Mouse (Mus musculus) forebrain, embryonic 16.5 days (tissue): ENCODE measurements around the gene Aff1. TPM values are rescaled to one million over a fixed set of nuclear protein-coding genes. Genes with fewer than 3 reads are reported as not detected.

ENCODE experiments used
- ATAC-seq: fragments of 200-750 bp; cut with Nextera tagmentation; 2 replicates; pipeline ENCODE4 v1.8.0; 2017; ENCODE audit warnings: mild to moderate bottlenecking, moderate library complexity
- H3K27ac ChIP-seq: fragments of 300-500 bp; sonication (generic); 2 replicates; pipeline ENCODE4 v1.5.1; 2014; ENCODE audit warnings: low read length, control low read depth
- H3K27me3 ChIP-seq: fragments of 300-500 bp; sonication (generic); replicated peaks from 2 replicates; pipeline ENCODE4 v1.6.1; 2014; ENCODE audit warnings: low read length; ENCODE audit not compliant: control insufficient read depth, insufficient read depth
- H3K36me3 ChIP-seq: fragments of 300-500 bp; sonication (generic); 2 replicates; pipeline ENCODE4 v1.6.1; 2014; ENCODE audit not compliant: control insufficient read depth, insufficient read depth
- H3K4me1 ChIP-seq: fragments of 300-500 bp; sonication (generic); replicated peaks from 2 replicates; pipeline ENCODE4 v1.6.1; 2014; ENCODE audit warnings: low read length; ENCODE audit not compliant: control insufficient read depth, insufficient read depth
- H3K4me2 ChIP-seq: fragments of 300-500 bp; sonication (generic); 2 replicates; pipeline ENCODE4 v1.6.1; 2014; ENCODE audit warnings: mild to moderate bottlenecking, low read length, control low read depth
- H3K4me3 ChIP-seq: fragments of 300-500 bp; sonication (generic); replicated peaks from 2 replicates; pipeline ENCODE4 v1.5.1; 2014; ENCODE audit warnings: mild to moderate bottlenecking, low read length, control low read depth
- H3K9ac ChIP-seq: fragments of 300-500 bp; sonication (generic); replicated peaks from 2 replicates; pipeline ENCODE4 v1.6.1; 2014; ENCODE audit warnings: low read depth, low read length, control low read depth
- H3K9me3 ChIP-seq: fragments of 300-500 bp; sonication (generic); 2 replicates; pipeline ENCODE4 v1.6.1; 2016; ENCODE audit warnings: low read length; ENCODE audit not compliant: control insufficient read depth
- WGBS: fragments of 180-500 bp; shearing (Covaris S2); extraction: QIAGEN DNeasy Blood & Tissue Kit; methylation state at CpG from one replicate; pipeline ENCODE4 v1.1.7; 2014; 5-methylcytosine and 5-hydroxymethylcytosine counted together
- polyA plus RNA-seq: library from polyadenylated mRNA; unstranded; fragments of >200 nt; fragmentation: Nextera tagmentation; extraction: Ambion mirVana; gene quantifications from 2 replicates; pipeline ENCODE4 v1.2.1, GENCODE M21; 2015

Aff1 gene
- polyA plus RNA-seq, 1 experiment from 2014 or later: 1.5 TPM

DNA sequence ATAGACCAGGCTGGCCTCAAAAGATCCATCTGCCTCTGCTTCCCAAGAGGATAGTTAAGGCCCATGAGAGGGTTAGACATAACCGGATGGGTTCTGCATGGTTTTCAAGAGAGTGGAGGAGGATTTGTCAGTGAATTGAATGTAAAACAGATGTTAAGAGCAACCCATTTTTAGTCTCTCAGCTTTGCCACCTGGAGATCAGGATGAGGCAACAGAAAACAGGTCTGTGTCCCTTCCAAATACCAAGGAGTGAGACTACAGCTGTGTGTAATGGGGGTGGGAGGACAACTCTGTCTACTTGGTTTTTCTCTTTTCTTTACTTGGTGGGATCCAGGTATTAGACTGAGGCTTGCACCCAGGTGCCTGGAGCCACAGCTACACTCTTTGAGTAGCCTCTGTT, 37.1 kb downstream of the Aff1 start:
- H3K9me3 ChIP-seq: no peaks in the 10 kb centered on the region
- H3K27ac ChIP-seq: no peak overlapping the region
- no peak overlapping the region for H3K9ac ChIP-seq
- WGBS: 100% methylated on average over 1 of the region's 1 CpGs
- H3K36me3 ChIP-seq: no peaks in the 10 kb centered on the region
- H3K4me1 ChIP-seq: no peaks in the 10 kb centered on the region
- no peak for ATAC-seq
- H3K4me3 ChIP-seq: no peak overlapping the region
- H3K27me3 ChIP-seq: no peaks in the 10 kb centered on the region
- H3K4me2 ChIP-seq: no peak overlapping the region

DNA sequence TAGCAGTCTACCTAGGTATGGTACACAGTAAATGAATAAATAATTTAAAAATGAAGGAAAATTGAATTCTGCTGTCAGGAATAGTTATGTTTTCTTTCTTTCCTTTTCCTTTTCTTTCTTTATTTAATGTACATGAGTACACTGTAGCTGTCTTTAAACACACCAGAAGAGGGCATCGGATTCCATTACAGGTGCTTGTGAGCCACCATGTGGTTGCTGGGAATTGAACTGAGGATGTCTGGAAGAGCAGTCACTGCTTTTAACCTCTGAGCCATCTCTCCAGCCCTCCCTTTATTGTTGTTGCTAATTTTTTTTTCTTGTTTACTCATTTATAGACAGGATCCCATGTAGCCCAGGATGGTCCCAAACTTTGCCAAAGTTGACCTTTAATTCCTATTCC, 38.0 kb downstream of the Aff1 start:
- Histone ChIP-seq H3K4me3 (no peak overlapping the region), H3K4me2 (no peak overlapping the region), H3K9me3 (no peaks in the 10 kb centered on the region), H3K36me3 (no peaks in the 10 kb centered on the region), H3K27me3 (no peaks in the 10 kb centered on the region), H3K9ac (no peak overlapping the region), H3K4me1 (no peaks in the 10 kb centered on the region), H3K27ac (no peak overlapping the region)
- ATAC-seq: no peak
- WGBS: 95% methylated on average over 1 of the region's 1 CpGs

- H3K4me1 ChIP-seq: no peaks in the 10 kb centered on the region
- H3K4me3 ChIP-seq: no peak overlapping the region
- H3K36me3 ChIP-seq: no peaks in the 10 kb centered on the region
- no peak overlapping the region for H3K27ac ChIP-seq
- no peaks in the 10 kb centered on the region for H3K27me3 ChIP-seq
- WGBS: 72% methylated on average over 3 of the region's 3 CpGs
- no peak overlapping the region for H3K9ac ChIP-seq
- H3K4me2 ChIP-seq: no peak overlapping the region
- no peak for ATAC-seq
- no peaks in the 10 kb centered on the region for H3K9me3 ChIP-seq
These were observed 38.6 kb downstream of the Aff1 start for GRCm38 (mm10) chr5:103730727-103731126.

GRCm38 (mm10) chr5:103732581-103732980, 40.4 kb downstream of the Aff1 start:
- no peaks in the 10 kb centered on the region for H3K36me3 ChIP-seq
- 90% methylated on average over 4 of the region's 4 CpGs for WGBS
- H3K4me2 ChIP-seq: no peak overlapping the region
- H3K9me3 ChIP-seq: no peaks in the 10 kb centered on the region
- 0 out of 2 replicates have a peak, but pooled peaks cover under 1% of the 10 kb centered on the region for H3K4me1 ChIP-seq
- no peak overlapping the region for H3K9ac ChIP-seq
- no peak overlapping the region for H3K27ac ChIP-seq
- H3K4me3 ChIP-seq: no peak overlapping the region
- no peaks in the 10 kb centered on the region for H3K27me3 ChIP-seq
- ATAC-seq: no peak

DNA sequence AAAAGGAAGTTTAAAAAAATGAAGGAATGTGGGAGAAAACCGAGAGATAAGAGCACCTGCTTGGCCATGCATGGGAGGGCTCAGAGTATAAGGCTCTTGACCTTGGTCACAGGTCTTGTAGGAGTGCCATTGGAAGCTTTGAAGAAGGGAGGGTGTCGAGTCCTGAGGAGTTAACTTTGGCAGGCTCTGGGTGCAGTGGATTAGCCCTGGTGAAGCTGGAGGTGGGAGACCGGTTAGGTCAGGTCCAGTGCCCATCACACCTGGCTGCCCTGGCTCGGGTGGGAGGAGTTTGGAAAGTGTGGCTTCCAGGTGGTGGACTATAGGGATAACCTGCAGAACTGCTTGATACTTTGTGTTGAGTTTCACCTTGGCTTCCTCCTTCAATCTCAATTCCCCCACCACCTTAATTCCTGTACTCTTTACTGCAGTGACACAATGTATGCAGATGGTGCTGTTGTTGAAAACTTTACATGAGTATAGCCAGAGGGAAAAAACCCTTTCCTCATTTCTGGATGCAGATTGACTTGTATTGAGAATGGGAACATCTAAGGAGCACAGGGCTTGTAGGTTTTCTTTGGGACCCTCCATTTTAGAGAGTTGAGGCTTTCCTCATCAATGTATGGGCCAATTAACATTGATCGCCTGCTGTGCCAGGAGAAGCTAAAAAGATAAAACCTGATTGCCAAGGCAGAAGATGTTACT, 43.4 kb downstream of the Aff1 start:
- 76% methylated on average over 5 of the region's 5 CpGs for WGBS
- H3K4me2 ChIP-seq: no peak overlapping the region
- H3K27me3 ChIP-seq: no peaks in the 10 kb centered on the region
- H3K27ac ChIP-seq: no peak overlapping the region
- ATAC-seq: no peak
- H3K9me3 ChIP-seq: no peaks in the 10 kb centered on the region
- 0 out of 2 replicates have a peak, but pooled peaks cover 5% of the 10 kb centered on the region for H3K4me1 ChIP-seq
- no peaks in the 10 kb centered on the region for H3K36me3 ChIP-seq
- H3K9ac ChIP-seq: no peak overlapping the region
- H3K4me3 ChIP-seq: no peak overlapping the region

DNA sequence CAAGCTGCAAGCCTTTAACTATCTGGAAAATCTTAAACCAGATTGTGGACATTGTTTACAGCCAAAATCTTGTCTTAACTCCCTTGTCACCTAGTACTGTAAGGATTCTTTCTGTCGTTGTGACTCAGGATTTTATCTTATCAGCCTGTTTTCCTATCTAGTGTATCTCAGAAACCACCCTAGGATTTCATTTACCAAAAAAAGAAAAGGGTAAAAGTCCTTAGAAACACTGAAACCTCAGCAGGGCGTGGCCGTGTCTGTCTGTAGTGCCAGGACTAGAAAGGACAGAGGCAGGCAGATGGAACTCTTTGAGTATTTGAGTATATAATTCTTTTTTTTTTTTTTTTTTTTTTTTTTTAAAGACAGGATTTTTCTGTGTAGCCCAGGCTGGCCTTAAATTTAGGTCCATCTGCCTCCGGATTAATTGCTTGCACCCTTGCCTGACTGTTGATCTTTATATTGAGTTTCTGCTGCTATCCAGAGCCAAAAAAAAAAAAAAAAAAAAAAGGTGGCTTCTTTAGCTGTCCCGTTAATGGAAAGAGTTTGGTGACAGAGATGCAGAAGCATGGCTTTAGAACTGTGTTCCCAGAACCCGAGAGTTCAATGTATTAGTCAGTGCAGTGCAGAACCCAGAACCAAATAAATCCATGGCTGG, 44.5 kb downstream of the Aff1 start:
- Histone ChIP-seq H3K9me3 (no peaks in the 10 kb centered on the region), H3K9ac (no peak overlapping the region), H3K4me1 (0 out of 2 replicates have a peak, but pooled peaks cover 5% of the 10 kb centered on the region), H3K4me2 (no peak overlapping the region), H3K27me3 (no peaks in the 10 kb centered on the region), H3K27ac (no peak overlapping the region), H3K4me3 (no peak overlapping the region), H3K36me3 (no peaks in the 10 kb centered on the region)
- ATAC-seq: no peak
- 74% methylated on average over 6 of the region's 6 CpGs for WGBS

- H3K9me3 ChIP-seq: no peaks in the 10 kb centered on the region
- H3K4me2 ChIP-seq: no peak overlapping the region
- 0 out of 2 replicates have a peak, but pooled peaks cover 5% of the 10 kb centered on the region for H3K4me1 ChIP-seq
- 67% methylated on average over 26 of the region's 26 CpGs for WGBS
- no peak overlapping the region for H3K4me3 ChIP-seq
- peak; percentile 23; the same call in 1 of the 2 replicates for ATAC-seq
- H3K27ac ChIP-seq: no peak overlapping the region
- H3K36me3 ChIP-seq: no peaks in the 10 kb centered on the region
- H3K9ac ChIP-seq: no peak overlapping the region
- H3K27me3 ChIP-seq: no peaks in the 10 kb centered on the region
These were observed 45.3 kb downstream of the Aff1 start for GRCm38 (mm10) chr5:103737208-103738066.

DNA sequence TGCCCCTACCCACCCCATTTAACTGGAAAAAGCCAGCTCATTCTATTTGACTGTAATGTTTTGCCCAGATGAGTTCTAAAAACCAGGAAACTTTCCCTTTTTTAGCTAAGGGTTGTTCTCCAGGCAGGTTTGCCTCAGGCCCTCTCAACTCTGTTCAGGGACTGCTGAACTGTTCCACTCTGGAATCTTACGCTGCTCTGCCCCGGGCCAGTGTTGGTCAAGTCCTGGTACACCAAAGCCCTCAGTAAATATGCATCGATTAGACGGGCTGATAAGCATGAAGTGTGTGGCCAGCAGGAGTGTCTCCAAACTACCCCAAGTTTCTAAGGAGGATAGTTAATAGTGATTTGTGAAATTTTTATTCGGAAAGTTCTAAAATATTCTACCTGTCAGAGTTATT, 46.3 kb downstream of the Aff1 start:
- Histone ChIP-seq H3K27me3 (no peaks in the 10 kb centered on the region), H3K9me3 (no peaks in the 10 kb centered on the region), H3K27ac (no peak overlapping the region), H3K4me1 (0 out of 2 replicates have a peak, but pooled peaks cover 5% of the 10 kb centered on the region), H3K4me2 (no peak overlapping the region), H3K4me3 (no peak overlapping the region), H3K36me3 (no peaks in the 10 kb centered on the region), H3K9ac (no peak overlapping the region)
- 86% methylated on average over 5 of the region's 5 CpGs for WGBS
- no peak for ATAC-seq

- WGBS: 94% methylated on average over 5 of the region's 5 CpGs
- no peak for ATAC-seq
- Histone ChIP-seq H3K4me3 (no peak overlapping the region), H3K9me3 (no peaks in the 10 kb centered on the region), H3K36me3 (no peaks in the 10 kb centered on the region), H3K27me3 (no peaks in the 10 kb centered on the region), H3K4me2 (no peak overlapping the region), H3K9ac (no peak overlapping the region), H3K27ac (no peak overlapping the region), H3K4me1 (0 out of 2 replicates have a peak, but pooled peaks cover 5% of the 10 kb centered on the region)
These were observed 47.0 kb downstream of the Aff1 start for GRCm38 (mm10) chr5:103739163-103739562.
